Mouse (Mus musculus) liver, embryonic 12.5 days (tissue): ENCODE measurements at regions not wholly inside any gene's neighbourhood (a gene's known extent, or its start where the extent isn't known, plus 50 kb on each side); places are given as distances from the start of the nearest gene placed in this dataset.

Experiments used
- ATAC-seq: fragments of 200-750 bp; cut with Nextera tagmentation; 2 replicates; pipeline ENCODE4 v1.8.0; 2017; ENCODE audit warnings: moderate number of reproducible peaks, mild to moderate bottlenecking, moderate library complexity
- H3K27ac ChIP-seq: fragments of 300-500 bp; sonication (generic); 2 replicates; pipeline ENCODE4 v1.5.1; 2016; ENCODE audit warnings: mild to moderate bottlenecking
- H3K27me3 ChIP-seq: fragments of 300-500 bp; sonication (generic); replicated peaks from 2 replicates; pipeline ENCODE4 v1.6.1; 2016; ENCODE audit warnings: mild to moderate bottlenecking, moderate library complexity
- H3K36me3 ChIP-seq: fragments of 300-500 bp; sonication (generic); 2 replicates; pipeline ENCODE4 v1.6.1; 2016; ENCODE audit warnings: mild to moderate bottlenecking, moderate library complexity
- H3K4me1 ChIP-seq: fragments of 300-500 bp; sonication (generic); 2 replicates; pipeline ENCODE4 v1.6.1; 2016
- H3K4me2 ChIP-seq: fragments of 300-500 bp; sonication (generic); 2 replicates; pipeline ENCODE4 v1.6.1; 2016; ENCODE audit warnings: mild to moderate bottlenecking, moderate library complexity
- H3K4me3 ChIP-seq: fragments of 300-500 bp; sonication (generic); 2 replicates; pipeline ENCODE4 v1.5.1; 2016; ENCODE audit warnings: mild to moderate bottlenecking, moderate library complexity
- H3K9ac ChIP-seq: fragments of 300-500 bp; sonication (generic); 2 replicates; pipeline ENCODE4 v1.6.1; 2016; ENCODE audit warnings: mild to moderate bottlenecking, moderate library complexity
- H3K9me3 ChIP-seq: fragments of 300-500 bp; sonication (generic); replicated peaks from 2 replicates; pipeline ENCODE4 v1.6.1; 2016; ENCODE audit warnings: mild to moderate bottlenecking, moderate library complexity
- WGBS: fragments of 180-500 bp; shearing (Covaris S2); methylation state at CpG from one replicate; pipeline ENCODE4 v1.1.7; 2016; ENCODE audit not compliant: insufficient replicate concordance; 5-methylcytosine and 5-hydroxymethylcytosine counted together

GRCm38 (mm10) chr12:77638266-77638665 lies 400.3 kb downstream of the Fut8 start:
- Histone ChIP-seq H3K36me3 (no peaks in the 10 kb centered on the region), H3K4me3 (no peak overlapping the region), H3K4me1 (no peaks in the 10 kb centered on the region), H3K27me3 (no peaks in the 10 kb centered on the region), H3K27ac (no peak overlapping the region), H3K9ac (no peak overlapping the region), H3K4me2 (no peak overlapping the region), H3K9me3 (no peaks in the 10 kb centered on the region)
- WGBS, result 76% methylated on average over 7 of the region's 7 CpGs
- ATAC-seq, result no peak

- H3K9me3 ChIP-seq, result no peaks in the 10 kb centered on the region
- no peaks in the 10 kb centered on the region for H3K36me3 ChIP-seq
- H3K4me1 ChIP-seq, result no peaks in the 10 kb centered on the region
- no peak for ATAC-seq
- 62% methylated on average over 4 of the region's 4 CpGs for WGBS
- no peak overlapping the region for H3K4me2 ChIP-seq
- H3K4me3 ChIP-seq, result no peak overlapping the region
- H3K27ac ChIP-seq, result no peak overlapping the region
- no peaks in the 10 kb centered on the region for H3K27me3 ChIP-seq
- H3K9ac ChIP-seq, result no peak overlapping the region
Observed at GRCm38 (mm10) chr12:77642336-77642735, 404.4 kb downstream of the Fut8 start.

GRCm38 (mm10) chr12:77647841-77648240 lies 409.9 kb downstream of the Fut8 start:
- Histone ChIP-seq H3K27me3 (no peaks in the 10 kb centered on the region), H3K9ac (no peak overlapping the region), H3K4me1 (no peaks in the 10 kb centered on the region), H3K4me2 (no peak overlapping the region), H3K4me3 (no peak overlapping the region), H3K36me3 (no peaks in the 10 kb centered on the region), H3K27ac (no peak overlapping the region), H3K9me3 (no peaks in the 10 kb centered on the region)
- 38% methylated on average over 3 of the region's 3 CpGs for WGBS
- ATAC-seq, result no peak

- Histone ChIP-seq H3K4me1 (no peaks in the 10 kb centered on the region), H3K36me3 (no peaks in the 10 kb centered on the region), H3K4me3 (no peak overlapping the region), H3K9ac (no peak overlapping the region), H3K27me3 (no peaks in the 10 kb centered on the region), H3K4me2 (no peak overlapping the region), H3K27ac (no peak overlapping the region), H3K9me3 (no peaks in the 10 kb centered on the region)
- 8% methylated on average over 3 of the region's 3 CpGs for WGBS
- ATAC-seq, result peak; percentile 65
Observed at GRCm38 (mm10) chr12:77654282-77654681, 416.4 kb downstream of the Fut8 start.

GRCm38 (mm10) chr12:77657060-77657459 lies 419.1 kb downstream of the Fut8 start:
- H3K27ac ChIP-seq, result no peak overlapping the region
- WGBS, result 69% methylated on average over 5 of the region's 5 CpGs
- no peak overlapping the region for H3K4me3 ChIP-seq
- H3K27me3 ChIP-seq, result no peaks in the 10 kb centered on the region
- no peak for ATAC-seq
- H3K9me3 ChIP-seq, result no peaks in the 10 kb centered on the region
- H3K9ac ChIP-seq, result no peak overlapping the region
- no peaks in the 10 kb centered on the region for H3K4me1 ChIP-seq
- H3K36me3 ChIP-seq, result no peaks in the 10 kb centered on the region
- no peak overlapping the region for H3K4me2 ChIP-seq

- Histone ChIP-seq H3K27ac (no peak overlapping the region), H3K4me3 (no peak overlapping the region), H3K4me2 (no peak overlapping the region), H3K9me3 (no peaks in the 10 kb centered on the region), H3K4me1 (no peaks in the 10 kb centered on the region), H3K9ac (no peak overlapping the region), H3K36me3 (no peaks in the 10 kb centered on the region), H3K27me3 (no peaks in the 10 kb centered on the region)
- 54% methylated on average over 3 of the region's 3 CpGs for WGBS
- no peak for ATAC-seq
Observed at GRCm38 (mm10) chr12:77657878-77658277, 420.0 kb downstream of the Fut8 start.

GRCm38 (mm10) chr12:77663180-77663579 lies 425.3 kb downstream of the Fut8 start:
- Histone ChIP-seq H3K4me1 (no peaks in the 10 kb centered on the region), H3K36me3 (no peaks in the 10 kb centered on the region), H3K27ac (no peak overlapping the region), H3K4me3 (no peak overlapping the region), H3K4me2 (no peak overlapping the region), H3K27me3 (no peaks in the 10 kb centered on the region; the same call in 1 of the 2 replicates), H3K9ac (no peak overlapping the region), H3K9me3 (no peaks in the 10 kb centered on the region)
- 75% methylated on average over 3 of the region's 3 CpGs for WGBS
- no peak for ATAC-seq

GRCm38 (mm10) chr12:77663665-77664374 lies 425.9 kb downstream of the Fut8 start:
- Histone ChIP-seq H3K27ac (no peak overlapping the region), H3K27me3 (no peaks in the 10 kb centered on the region; the same call in 1 of the 2 replicates), H3K4me1 (no peaks in the 10 kb centered on the region), H3K4me2 (no peak overlapping the region), H3K9me3 (no peaks in the 10 kb centered on the region), H3K36me3 (no peaks in the 10 kb centered on the region), H3K9ac (no peak overlapping the region), H3K4me3 (no peak overlapping the region)
- WGBS, result 29% methylated on average over 7 of the region's 7 CpGs
- ATAC-seq, result no peak

GRCm38 (mm10) chr12:77666411-77666810 lies 428.5 kb downstream of the Fut8 start:
- Histone ChIP-seq H3K27ac (no peak overlapping the region), H3K4me3 (no peak overlapping the region), H3K4me1 (no peaks in the 10 kb centered on the region), H3K9ac (no peak overlapping the region), H3K27me3 (no peaks in the 10 kb centered on the region; the same call in 1 of the 2 replicates), H3K4me2 (no peak overlapping the region), H3K9me3 (no peaks in the 10 kb centered on the region), H3K36me3 (no peaks in the 10 kb centered on the region)
- ATAC-seq, result no peak
- 63% methylated on average over 8 of the region's 8 CpGs for WGBS

GRCm38 (mm10) chr12:77667151-77667874 lies 429.4 kb downstream of the Fut8 start:
- no peak overlapping the region for H3K4me3 ChIP-seq
- no peaks in the 10 kb centered on the region for H3K4me1 ChIP-seq
- H3K27me3 ChIP-seq, result no peaks in the 10 kb centered on the region; the same call in 1 of the 2 replicates
- H3K4me2 ChIP-seq, result no peak overlapping the region
- no peak for ATAC-seq
- WGBS, result 64% methylated on average over 10 of the region's 10 CpGs
- H3K9ac ChIP-seq, result no peak overlapping the region
- no peak overlapping the region for H3K27ac ChIP-seq
- H3K36me3 ChIP-seq, result no peaks in the 10 kb centered on the region
- no peaks in the 10 kb centered on the region for H3K9me3 ChIP-seq

GRCm38 (mm10) chr12:77667875-77668204 lies 429.9 kb downstream of the Fut8 start:
- Histone ChIP-seq H3K4me2 (no peak overlapping the region), H3K27me3 (no peaks in the 10 kb centered on the region; the same call in 1 of the 2 replicates), H3K36me3 (no peaks in the 10 kb centered on the region), H3K9ac (no peak overlapping the region), H3K4me3 (no peak overlapping the region), H3K27ac (no peak overlapping the region), H3K9me3 (no peaks in the 10 kb centered on the region), H3K4me1 (no peaks in the 10 kb centered on the region)
- WGBS, result 8% methylated on average over 6 of the region's 6 CpGs
- ATAC-seq, result no peak

GRCm38 (mm10) chr12:77670531-77670930 lies 432.6 kb downstream of the Fut8 start:
- H3K9ac ChIP-seq, result no peak overlapping the region
- no peaks in the 10 kb centered on the region for H3K36me3 ChIP-seq
- H3K4me2 ChIP-seq, result no peak overlapping the region
- H3K9me3 ChIP-seq, result no peaks in the 10 kb centered on the region
- no peak overlapping the region for H3K4me3 ChIP-seq
- H3K27me3 ChIP-seq, result no peaks in the 10 kb centered on the region; the same call in 1 of the 2 replicates
- H3K27ac ChIP-seq, result no peak overlapping the region
- ATAC-seq, result no peak
- H3K4me1 ChIP-seq, result no peaks in the 10 kb centered on the region
- WGBS, result 76% methylated on average over 8 of the region's 8 CpGs
